Mouse (Mus musculus): ENCODE results near the gene Sost.

- TF ChIP-seq POLR2A (IDR thresholded peaks at IDR 0.05; ENCODE audit: borderline replicate concordance, insufficient read depth, low read length) (no peak), CTCF (IDR thresholded peaks at IDR 0.05; ENCODE audit: borderline replicate concordance, insufficient read depth, low read depth, low read length) (no peak)
Observed at GRCm38 (mm10) chr11:102013201-102013600, 46.4 kb upstream of the Sost start.

All from cerebellum, adult 2 months (tissue).